Comparison of ENCODE assay signal across 12 mouse cellular contexts in genomic region chr6:38481694-38482371, GRCm38 (mm10). TPM values are rescaled to one million over a fixed set of nuclear protein-coding genes. Genes with fewer than 3 reads are reported as not detected.
A peak's percentile ranks its signal among the peaks of the same experiment; 100 is the strongest.
DNase-seq lines count a peak whose midpoint lies in the region; ATAC-seq and TF ChIP-seq lines count a peak whose summit lies in the region.
"Had no signal": no experiment of that assay in that cellular context is flagged by ENCODE, and none has a peak within 500 bp of the region (broad histone marks: within the 10 kb centered on the region; RNA-seq: fewer than 3 reads in every experiment).

No protein-coding gene starts in this region.

- no peak overlapping the region for H3K27ac ChIP-seq in heart, postnatal 0 days (ENCODE audit: low read depth)
- H3K27ac ChIP-seq: hindbrain, embryonic 10.5 days; liver, embryonic 13.5 days; midbrain, embryonic 13.5 days; stomach, embryonic 15.5 days had no signal

- H3K9me3 ChIP-seq in heart, postnatal 0 days (replicated peaks; ENCODE audit: control insufficient read depth, low read length), result no peaks in the 10 kb centered on the region
- H3K9me3 ChIP-seq: hindbrain, embryonic 10.5 days; liver, embryonic 13.5 days; midbrain, embryonic 13.5 days; stomach, embryonic 15.5 days had no signal

- no peak for TF ChIP-seq CTCF in heart, postnatal 0 days (IDR thresholded peaks at IDR 0.05; ENCODE audit: low read depth)
- no peak for TF ChIP-seq CTCF in C2C12 (IDR thresholded peaks at IDR 0.05; ENCODE audit: control insufficient read depth, insufficient read depth, insufficient read length)
- no peak for TF ChIP-seq CTCF in brain, embryonic 14.5 days (IDR thresholded peaks at IDR 0.05; ENCODE audit: borderline replicate concordance, extremely low read depth, insufficient read depth, insufficient read length)
- TF ChIP-seq CTCF in lung, adult 2 months (IDR thresholded peaks at IDR 0.05; ENCODE audit: insufficient read depth, low read length), result no peak

- WGBS in heart, postnatal 0 days, result 58% methylated on average over 5 of the region's 5 CpGs
- 52% methylated on average over 5 of the region's 5 CpGs for WGBS in lung, adult 2 months

- H3ac ChIP-seq in C2C12 (ENCODE audit: control insufficient read depth, insufficient read length, low read depth), result no peak overlapping the region

- no peaks in the 10 kb centered on the region for H3K4me1 ChIP-seq in heart, postnatal 0 days (ENCODE audit: control insufficient read depth, insufficient read depth)
- no peaks in the 10 kb centered on the region; the same call in 1 of the 2 replicates for H3K4me1 ChIP-seq in lung, adult 2 months (ENCODE audit: control insufficient read depth, insufficient read depth, low read length)
- H3K4me1 ChIP-seq: hindbrain, embryonic 10.5 days; midbrain, embryonic 13.5 days; stomach, embryonic 15.5 days had no signal

- H3K79me3 ChIP-seq in C2C12 (ENCODE audit: low read depth), result no peaks in the 10 kb centered on the region

- H3K27me3 ChIP-seq in heart, postnatal 0 days (ENCODE audit: control insufficient read depth, insufficient read depth, low read length), result no peaks in the 10 kb centered on the region
- no peaks in the 10 kb centered on the region for H3K27me3 ChIP-seq in C2C12 (ENCODE audit: control insufficient read depth, insufficient read depth, insufficient read length)
- H3K27me3 ChIP-seq: liver, embryonic 13.5 days; midbrain, embryonic 13.5 days; stomach, embryonic 15.5 days had no signal

- peaks cover 67% of the 10 kb centered on the region for H3K36me3 ChIP-seq in heart, postnatal 0 days (replicated peaks; ENCODE audit: control insufficient read depth, insufficient read depth, low read length)
- H3K36me3 ChIP-seq in C2C12 (ENCODE audit: control insufficient read depth, insufficient read depth), result peaks cover 65% of the 10 kb centered on the region

- H3K79me2 ChIP-seq in C2C12 (ENCODE audit: control insufficient read depth, insufficient read depth), result no peaks in the 10 kb centered on the region

- H3K9ac ChIP-seq in heart, postnatal 0 days (replicated peaks; ENCODE audit: low read depth, low read length), result no peak overlapping the region
- H3K9ac ChIP-seq: liver, embryonic 13.5 days; midbrain, embryonic 13.5 days; stomach, embryonic 15.5 days had no signal

- no peak for TF ChIP-seq POLR2A in brain, embryonic 14.5 days (IDR thresholded peaks at IDR 0.05; ENCODE audit: borderline replicate concordance, extremely low read depth, insufficient read depth, insufficient read length, poor library complexity, severe bottlenecking)
- TF ChIP-seq POLR2A in lung, adult 2 months (IDR thresholded peaks at IDR 0.05; ENCODE audit: borderline replicate concordance, extremely low read depth, low read depth, low read length), result no peak

- no peak for TF ChIP-seq EP300 in heart, postnatal 0 days (IDR thresholded peaks at IDR 0.05; ENCODE audit: low read depth)

- H3K4me2 ChIP-seq in heart, postnatal 0 days (ENCODE audit: low read depth, low read length), result no peak overlapping the region
- H3K4me2 ChIP-seq: liver, embryonic 13.5 days; midbrain, embryonic 13.5 days; stomach, embryonic 15.5 days had no signal

- no peak overlapping the region for H3K4me3 ChIP-seq in heart, postnatal 0 days (ENCODE audit: low read depth, low read length)
- no peak overlapping the region for H3K4me3 ChIP-seq in C2C12 (ENCODE audit: insufficient read depth, poor library complexity, severe bottlenecking)
- no peak overlapping the region for H3K4me3 ChIP-seq in lung, adult 2 months (replicated peaks; ENCODE audit: extremely low read depth, low read depth, low read length)
- H3K4me3 ChIP-seq: hindbrain, embryonic 10.5 days; liver, embryonic 13.5 days; midbrain, embryonic 13.5 days; stomach, embryonic 15.5 days had no signal

- ATAC-seq in heart, postnatal 0 days (ENCODE audit: insufficient read depth, low read depth), result peak; percentile 27; the same call in 1 of the 2 replicates
- ATAC-seq: midbrain, embryonic 13.5 days had no signal

- DNase-seq in heart, postnatal 0 days (ENCODE audit: low spot score), result no peak
- DNase-seq in heart, adult 11 months, result no peak
- DNase-seq in brain, embryonic 14.5 days (ENCODE audit: low read depth), result peak; percentile 64
- DNase-seq in lung, adult 2 months, result peak; percentile 30
- no peak for DNase-seq in right cerebral cortex, postnatal 10 days (ENCODE audit: low spot score in 2 of 2)
- no peak for DNase-seq in urinary bladder, postnatal 10 days (ENCODE audit: low spot score)
- no peak for DNase-seq in spleen, postnatal 36 days (ENCODE audit: low spot score in 2 of 2)
- DNase-seq: liver, embryonic 13.5 days had no signal

TF ChIP-seq in C2C12, 6 proteins besides CTCF, POLR2A, EP300 and RAD21:
- TF ChIP-seq MYOD1 (IDR thresholded peaks at IDR 0.05; ENCODE audit: control insufficient read depth, insufficient read length, low read depth), result peak; percentile 81
- TF ChIP-seq USF1 (IDR thresholded peaks at IDR 0.05; ENCODE audit: low read depth), result no peak
- TF ChIP-seq MYOG (IDR thresholded peaks at IDR 0.05; ENCODE audit: control insufficient read depth, extremely low read depth, insufficient read length), result no peak
- TF ChIP-seq CEBPB (IDR thresholded peaks at IDR 0.05; ENCODE audit: low read depth), result no peak
- TF ChIP-seq FOSL1 (IDR thresholded peaks at IDR 0.05; ENCODE audit: insufficient read depth, low read length, poor library complexity, severe bottlenecking), result no peak
- TF ChIP-seq MAX (IDR thresholded peaks at IDR 0.05), result no peak

RNA-seq across cellular contexts. Expression of gene Ubn2, which starts 48.1 kb away (rescaled TPM):
- total RNA-seq in heart, postnatal 0 days (2014; rRNA removed; ENCODE audit: low replicate concordance), result 14.6 and 16.5 TPM in 2 replicates
- 4.8 and 4.9 TPM in 2 replicates for polyA plus RNA-seq in heart, postnatal 0 days (2015; fragmentation: Nextera tagmentation; extraction: Ambion mirVana)
- 1.8 TPM for polyA plus RNA-seq in C2C12 (2012; fragmentation: generic; extraction: Trizol)
- polyA plus RNA-seq in brain, embryonic 14.5 days (2012; rRNA removed), result 29.4 and 37.1 TPM in 2 replicates
- 6.1 and 7.8 TPM in 2 replicates for polyA plus RNA-seq in lung, adult 2 months (2012; rRNA removed)

RNA-seq across cellular contexts. Expression of gene Fmc1, which starts 51.5 kb away (rescaled TPM):
- 119 and 185 TPM in 2 replicates for total RNA-seq in heart, postnatal 0 days (2014; rRNA removed; ENCODE audit: low replicate concordance)
- polyA plus RNA-seq in heart, postnatal 0 days (2015; fragmentation: Nextera tagmentation; extraction: Ambion mirVana), result 453 and 460 TPM in 2 replicates
- polyA plus RNA-seq in C2C12 (2012; fragmentation: generic; extraction: Trizol), result 109 TPM
- polyA plus RNA-seq in brain, embryonic 14.5 days (2012; rRNA removed), result 135 and 188 TPM in 2 replicates
- 147 and 171 TPM in 2 replicates for polyA plus RNA-seq in lung, adult 2 months (2012; rRNA removed)

Comparison
In these comparisons a context has a peak if more than half of its experiments do, and no peak if none do; other contexts are left out.
1. DNase-seq: peak in brain, embryonic 14.5 days (single experiment) and lung, adult 2 months (single experiment); none in heart, postnatal 0 days (single experiment), heart, adult 11 months (single experiment), right cerebral cortex, postnatal 10 days (0 of 2), urinary bladder, postnatal 10 days (single experiment) and spleen, postnatal 36 days (0 of 2).